9 mouse cellular contexts compared by ENCODE assay signal in genomic region chr7:46846486-46847244, GRCm38 (mm10). TPM values are rescaled to one million over a fixed set of nuclear protein-coding genes. Genes with fewer than 3 reads are reported as not detected.
DNase-seq lines count a peak whose midpoint lies in the region; ATAC-seq lines count a peak whose summit lies in the region.
"Had no signal": no experiment of that assay in that cellular context is flagged by ENCODE, and none has a peak within 500 bp of the region (broad histone marks: within the 10 kb centered on the region; RNA-seq: fewer than 3 reads in every experiment).

No protein-coding gene starts in this region.

- peak; percentile 35 to 54 for DNase-seq in CD8-positive naive resting alpha-beta T cell, adult 2 months (ENCODE audit: low read depth in 2 of 2, low spot score in 2 of 2)
- DNase-seq in brain, adult 2 months (ENCODE audit: low read depth, low spot score), result peak; percentile 79
- DNase-seq in liver, embryonic 13.5 days, result peak; percentile 74
- peak; percentile 58 to 71 for DNase-seq in natural killer cell, adult 2 months (ENCODE audit: low spot score in 2 of 2)

- peak overlapping the region; percentile 94 for H3K4me3 ChIP-seq in heart, embryonic 12.5 days
- H3K4me3 ChIP-seq in kidney, embryonic 15.5 days (replicated peaks), result peak overlapping the region; percentile 75
- H3K4me3 ChIP-seq in liver, embryonic 13.5 days (replicated peaks), result peak overlapping the region; percentile 81
- H3K4me3 ChIP-seq in stomach, embryonic 15.5 days (replicated peaks), result peak overlapping the region; percentile 74

- peak overlapping the region; percentile 85 for H3K4me2 ChIP-seq in heart, embryonic 12.5 days
- H3K4me2 ChIP-seq in kidney, embryonic 15.5 days, result peak overlapping the region; percentile 79
- peak overlapping the region; percentile 98 for H3K4me2 ChIP-seq in liver, embryonic 13.5 days
- H3K4me2 ChIP-seq in stomach, embryonic 15.5 days, result peak overlapping the region; percentile 83

- 0 out of 2 replicates have a peak, but pooled peaks have one; percentile 40 for ATAC-seq in erythroblast, adult 5-6 weeks (replicated peaks; ENCODE audit: low FRiP score, poor library complexity, severe bottlenecking)
- peak; percentile 60; the same call in 1 of the 2 replicates for ATAC-seq in heart, embryonic 12.5 days (ENCODE audit: insufficient number of reproducible peaks, low FRiP score)
- ATAC-seq in kidney, embryonic 15.5 days (replicated peaks; ENCODE audit: low FRiP score), result peak; percentile 31
- ATAC-seq in liver, embryonic 13.5 days (ENCODE audit: low read depth), result peak; percentile 45
- peak; percentile 32; the same call in 1 of the 2 replicates for ATAC-seq in stomach, embryonic 15.5 days (ENCODE audit: insufficient read depth, low FRiP score, low read depth)

- peak overlapping the region; percentile 100 for H3K9ac ChIP-seq in heart, embryonic 12.5 days
- peak overlapping the region; percentile 87 for H3K9ac ChIP-seq in kidney, embryonic 15.5 days
- H3K9ac ChIP-seq in liver, embryonic 13.5 days, result peak overlapping the region; percentile 93
- peak overlapping the region; percentile 83 for H3K9ac ChIP-seq in stomach, embryonic 15.5 days

- WGBS in heart, embryonic 12.5 days, result 1% methylated on average over 28 of the region's 28 CpGs
- under 1% methylated on average over 28 of the region's 28 CpGs for WGBS in kidney, embryonic 15.5 days
- under 1% methylated on average over 28 of the region's 28 CpGs for WGBS in liver, embryonic 13.5 days (ENCODE audit: insufficient replicate concordance)
- 2% methylated on average over 28 of the region's 28 CpGs for WGBS in stomach, embryonic 15.5 days

- no peaks in the 10 kb centered on the region for H3K9me3 ChIP-seq in heart, embryonic 12.5 days (replicated peaks)
- H3K9me3 ChIP-seq in kidney, embryonic 15.5 days (replicated peaks), result no peaks in the 10 kb centered on the region
- no peaks in the 10 kb centered on the region for H3K9me3 ChIP-seq in liver, embryonic 13.5 days (replicated peaks)
- H3K9me3 ChIP-seq in stomach, embryonic 15.5 days, result no peaks in the 10 kb centered on the region

- peaks cover 28% of the 10 kb centered on the region for H3K4me1 ChIP-seq in heart, embryonic 12.5 days (replicated peaks)
- H3K4me1 ChIP-seq in kidney, embryonic 15.5 days, result peaks cover 20% of the 10 kb centered on the region
- peaks cover 50% of the 10 kb centered on the region for H3K4me1 ChIP-seq in liver, embryonic 13.5 days (replicated peaks)
- peaks cover 2% of the 10 kb centered on the region; the same call in 1 of the 2 replicates for H3K4me1 ChIP-seq in stomach, embryonic 15.5 days

- H3K27ac ChIP-seq in heart, embryonic 12.5 days (ENCODE audit: poor library complexity, severe bottlenecking), result peak overlapping the region; percentile 99
- H3K27ac ChIP-seq in kidney, embryonic 15.5 days, result peak overlapping the region; percentile 94
- H3K27ac ChIP-seq in liver, embryonic 13.5 days, result peak overlapping the region; percentile 89
- peak overlapping the region; percentile 94 for H3K27ac ChIP-seq in stomach, embryonic 15.5 days

- peaks cover 5% of the 10 kb centered on the region; the same call in 1 of the 2 replicates for H3K27me3 ChIP-seq in heart, embryonic 12.5 days (replicated peaks)
- H3K27me3 ChIP-seq in kidney, embryonic 15.5 days, result 0 out of 2 replicates have a peak, but pooled peaks cover 3% of the 10 kb centered on the region
- H3K27me3 ChIP-seq in liver, embryonic 13.5 days, result no peaks in the 10 kb centered on the region
- H3K27me3 ChIP-seq in stomach, embryonic 15.5 days (replicated peaks), result no peaks in the 10 kb centered on the region

- H3K36me3 ChIP-seq in heart, embryonic 12.5 days, result peaks cover 40% of the 10 kb centered on the region
- peaks cover 45% of the 10 kb centered on the region for H3K36me3 ChIP-seq in kidney, embryonic 15.5 days
- H3K36me3 ChIP-seq in liver, embryonic 13.5 days, result peaks cover 44% of the 10 kb centered on the region
- peaks cover 28% of the 10 kb centered on the region for H3K36me3 ChIP-seq in stomach, embryonic 15.5 days

RNA-seq across cellular contexts. Expression of gene Ldha, which starts 5.4 kb away (rescaled TPM):
- total RNA-seq in erythroblast, adult 5-6 weeks (2015; ENCODE audit: low replicate concordance), result 108 and 109 TPM in 2 replicates
- total RNA-seq in erythroblast, adult 5-6 weeks (2017; ENCODE audit: low replicate concordance), result 53.0 and 92.1 TPM in 2 replicates
- polyA plus RNA-seq in heart, embryonic 12.5 days (2016; fragmentation: Nextera tagmentation; extraction: Ambion mirVana), result 2,859 and 2,900 TPM in 2 replicates
- polyA plus RNA-seq in kidney, embryonic 15.5 days (2015; fragmentation: Nextera tagmentation; extraction: Ambion mirVana), result 1,596 and 1,620 TPM in 2 replicates
- 1,268 and 1,277 TPM in 2 replicates for polyA plus RNA-seq in liver, embryonic 13.5 days (2015; fragmentation: Nextera tagmentation; extraction: Ambion mirVana)
- polyA plus RNA-seq in stomach, embryonic 15.5 days (2015; fragmentation: Nextera tagmentation; extraction: Ambion mirVana), result 1,836 and 1,959 TPM in 2 replicates

RNA-seq across cellular contexts. Expression of gene Ldhc, which starts 14.3 kb away (rescaled TPM):
- 3.8 TPM in 1 of 2 replicates, not detected in the other for total RNA-seq in erythroblast, adult 5-6 weeks (2015; ENCODE audit: low replicate concordance)
- 0.56 TPM in 1 of 2 replicates, not detected in the other for total RNA-seq in erythroblast, adult 5-6 weeks (2017; ENCODE audit: low replicate concordance)
- polyA plus RNA-seq in heart, embryonic 12.5 days (2016; fragmentation: Nextera tagmentation; extraction: Ambion mirVana), result not detected in 2 replicates
- 0.12 TPM in 1 of 2 replicates, not detected in the other for polyA plus RNA-seq in kidney, embryonic 15.5 days (2015; fragmentation: Nextera tagmentation; extraction: Ambion mirVana)
- polyA plus RNA-seq in liver, embryonic 13.5 days (2015; fragmentation: Nextera tagmentation; extraction: Ambion mirVana), result 0.19 and 0.55 TPM in 2 replicates
- 0.17 TPM in 2 replicates for polyA plus RNA-seq in stomach, embryonic 15.5 days (2015; fragmentation: Nextera tagmentation; extraction: Ambion mirVana)
- polyA plus RNA-seq: large intestine, adult 2 months had no signal

RNA-seq across cellular contexts. Expression of gene Gtf2h1, which starts 50.8 kb away (rescaled TPM):
- 11.3 and 21.3 TPM in 2 replicates for total RNA-seq in erythroblast, adult 5-6 weeks (2015; ENCODE audit: low replicate concordance)
- total RNA-seq in erythroblast, adult 5-6 weeks (2017; ENCODE audit: low replicate concordance), result 15.8 and 19.5 TPM in 2 replicates
- polyA plus RNA-seq in heart, embryonic 12.5 days (2016; fragmentation: Nextera tagmentation; extraction: Ambion mirVana), result 32.5 and 33.1 TPM in 2 replicates
- polyA plus RNA-seq in kidney, embryonic 15.5 days (2015; fragmentation: Nextera tagmentation; extraction: Ambion mirVana), result 42.3 and 43.8 TPM in 2 replicates
- polyA plus RNA-seq in liver, embryonic 13.5 days (2015; fragmentation: Nextera tagmentation; extraction: Ambion mirVana), result 42.2 and 53.1 TPM in 2 replicates
- 48.6 and 52.6 TPM in 2 replicates for polyA plus RNA-seq in stomach, embryonic 15.5 days (2015; fragmentation: Nextera tagmentation; extraction: Ambion mirVana)

RNA-seq across cellular contexts. Expression of gene Hps5, which starts 50.8 kb away (rescaled TPM):
- total RNA-seq in erythroblast, adult 5-6 weeks (2015; ENCODE audit: low replicate concordance), result 13.0 and 16.5 TPM in 2 replicates
- 4.7 and 10.7 TPM in 2 replicates for total RNA-seq in erythroblast, adult 5-6 weeks (2017; ENCODE audit: low replicate concordance)
- 16.4 and 17.4 TPM in 2 replicates for polyA plus RNA-seq in heart, embryonic 12.5 days (2016; fragmentation: Nextera tagmentation; extraction: Ambion mirVana)
- polyA plus RNA-seq in kidney, embryonic 15.5 days (2015; fragmentation: Nextera tagmentation; extraction: Ambion mirVana), result 27.7 and 31.5 TPM in 2 replicates
- 5.8 and 8.2 TPM in 2 replicates for polyA plus RNA-seq in liver, embryonic 13.5 days (2015; fragmentation: Nextera tagmentation; extraction: Ambion mirVana)
- polyA plus RNA-seq in stomach, embryonic 15.5 days (2015; fragmentation: Nextera tagmentation; extraction: Ambion mirVana), result 20.2 and 21.8 TPM in 2 replicates

Comparison
In these comparisons a context has a peak if more than half of its experiments do, and no peak if none do; other contexts are left out.
1. Peak in every context shown above with its lines: DNase-seq, ATAC-seq, H3K4me3 ChIP-seq and H3K27ac ChIP-seq.